Mouse (Mus musculus): ENCODE results near the gene Kcns1.

- TF ChIP-seq CTCF (conservative IDR thresholded peaks at IDR 0.05; ENCODE audit: low read length), result no peak
- TF ChIP-seq NANOG (IDR thresholded peaks at IDR 0.05; ENCODE audit: borderline replicate concordance, low read length), result no peak
- TF ChIP-seq POU5F1 (IDR thresholded peaks at IDR 0.05; ENCODE audit: borderline replicate concordance, low read length), result no peak
These were observed 39.3 kb downstream of the Kcns1 start for GRCm38 (mm10) chr2:164131586-164131985.
